Mouse (Mus musculus): ENCODE results near the gene Ano1. TPM values are rescaled to one million over a fixed set of nuclear protein-coding genes. Genes with fewer than 3 reads are reported as not detected.

The Ano1 gene
- polyA plus RNA-seq, 1 experiment from 2014 or later: 13.0 TPM

DNA sequence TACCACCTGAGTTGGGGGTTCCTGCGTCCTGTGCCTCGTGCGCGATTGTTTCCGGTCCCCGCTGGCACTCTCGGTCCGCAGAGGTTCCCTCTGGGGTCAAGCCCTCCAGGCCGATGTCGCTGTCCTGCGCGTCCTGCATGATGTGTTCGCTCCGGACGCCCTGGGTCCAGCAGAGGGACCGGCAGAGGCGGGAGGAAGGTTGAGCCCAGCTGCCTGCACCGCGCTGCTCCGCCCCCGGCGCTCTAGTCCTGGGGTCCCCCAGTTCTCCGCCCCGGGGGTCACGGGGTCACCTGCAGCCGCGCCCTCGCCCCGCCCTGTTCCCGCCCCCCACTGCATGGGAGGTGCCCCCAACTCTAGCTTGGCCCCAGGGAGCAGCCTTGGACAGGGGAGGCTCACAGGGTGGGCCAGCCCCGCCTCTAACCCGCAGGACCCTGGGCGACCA is 13.4 kb downstream of the Ano1 start:
- Histone ChIP-seq H3K9me3 (no peaks in the 10 kb centered on the region), H3K4me1 (peaks cover 12% of the 10 kb centered on the region), H3K27me3 (replicated peaks) (no peaks in the 10 kb centered on the region), H3K27ac (no peak overlapping the region), H3K36me3 (replicated peaks) (no peaks in the 10 kb centered on the region), H3K9ac (peak overlapping the region; percentile 31), H3K4me3 (peak overlapping the region; percentile 41), H3K4me2 (peak overlapping the region; percentile 88)
- WGBS: under 1% methylated on average over 30 of the region's 33 CpGs
- ATAC-seq (replicated peaks): 0 out of 2 replicates have a peak, but pooled peaks have one; percentile 48

DNA sequence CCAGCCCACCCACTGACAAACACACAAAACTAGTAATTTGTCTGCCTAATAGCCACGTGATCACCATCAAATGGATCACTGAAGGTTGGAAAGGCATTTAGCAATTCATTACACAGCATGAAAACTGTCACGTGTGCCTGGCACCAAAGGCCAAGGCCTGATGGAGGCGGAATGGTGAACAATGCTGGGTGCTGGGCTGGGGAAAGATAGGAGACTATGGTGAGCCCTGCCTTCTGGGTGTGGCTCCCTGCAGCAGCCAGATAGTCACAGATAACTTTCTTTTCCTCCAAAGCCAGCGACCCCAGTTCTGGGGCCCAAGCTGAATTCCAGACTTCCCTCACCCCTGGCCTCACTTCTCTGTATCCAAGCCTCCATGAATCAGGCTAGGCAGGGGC is 19.9 kb downstream of the Ano1 start:
- Histone ChIP-seq H3K27me3 (replicated peaks) (no peaks in the 10 kb centered on the region), H3K4me2 (no peak overlapping the region), H3K4me3 (no peak overlapping the region), H3K36me3 (replicated peaks) (no peaks in the 10 kb centered on the region), H3K9me3 (no peaks in the 10 kb centered on the region), H3K9ac (no peak overlapping the region), H3K4me1 (no peaks in the 10 kb centered on the region), H3K27ac (no peak overlapping the region)
- ATAC-seq (replicated peaks): no peak
- 33% methylated on average over 4 of the region's 4 CpGs for WGBS

DNA sequence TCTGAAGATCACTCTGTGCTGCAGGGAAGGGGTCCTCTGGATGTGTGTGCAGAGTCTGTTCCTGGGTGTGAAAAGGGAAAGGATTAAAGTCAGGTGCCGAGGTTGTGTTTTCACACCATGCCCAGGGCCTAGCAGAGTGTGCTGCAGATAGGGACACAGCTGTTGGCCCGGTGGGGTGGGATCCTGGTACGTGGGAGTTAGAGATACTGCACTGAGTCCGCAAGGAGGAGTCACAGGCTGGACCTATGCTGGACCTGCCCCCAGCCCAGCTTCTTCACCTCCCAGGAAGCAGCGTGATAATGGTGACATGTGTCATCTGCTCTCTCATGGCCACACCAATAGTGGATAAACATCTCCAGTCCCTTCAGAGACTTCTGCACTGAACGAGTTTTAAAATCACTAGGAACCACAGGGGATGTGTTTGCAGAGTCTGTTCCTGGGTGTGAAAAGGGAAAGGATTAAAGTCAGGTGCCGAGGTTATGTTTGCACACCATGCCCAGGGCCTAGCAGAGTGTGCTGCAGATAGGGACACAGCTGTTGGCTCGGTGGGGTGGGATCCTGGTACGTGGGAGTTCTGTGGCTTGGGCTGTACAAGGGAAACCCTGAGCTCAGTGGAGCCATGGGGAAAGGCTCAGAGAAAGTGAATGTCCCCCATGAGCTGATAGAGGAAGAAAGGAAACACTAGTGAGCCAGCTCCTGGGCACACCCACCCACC is 20.4 kb downstream of the Ano1 start:
- Histone ChIP-seq H3K4me2 (no peak overlapping the region), H3K27ac (no peak overlapping the region), H3K4me1 (no peaks in the 10 kb centered on the region), H3K9ac (no peak overlapping the region), H3K36me3 (replicated peaks) (no peaks in the 10 kb centered on the region), H3K4me3 (no peak overlapping the region), H3K27me3 (replicated peaks) (no peaks in the 10 kb centered on the region), H3K9me3 (no peaks in the 10 kb centered on the region)
- ATAC-seq (replicated peaks): no peak
- 67% methylated on average over 9 of the region's 9 CpGs for WGBS

DNA sequence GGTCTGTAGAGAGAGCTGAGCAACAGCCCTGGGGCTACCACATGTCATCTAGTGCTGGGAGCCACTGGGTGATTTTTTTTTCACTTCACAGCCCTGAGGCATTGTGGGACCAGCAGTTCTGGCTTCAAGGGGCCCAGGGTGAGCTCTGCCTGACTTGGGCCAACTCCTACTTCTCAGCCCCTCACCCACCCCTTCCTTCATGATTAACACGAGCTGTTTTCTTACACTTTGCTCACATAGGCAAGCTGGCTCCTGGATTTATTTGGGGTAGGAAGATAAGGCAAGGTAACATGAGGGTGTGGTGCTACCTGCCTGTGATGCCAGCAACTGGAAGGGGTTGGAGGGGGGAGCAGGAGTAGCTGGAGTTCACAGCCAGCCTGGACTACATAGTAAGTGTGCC is 27.5 kb downstream of the Ano1 start:
- no peak overlapping the region for H3K4me3 ChIP-seq

DNA sequence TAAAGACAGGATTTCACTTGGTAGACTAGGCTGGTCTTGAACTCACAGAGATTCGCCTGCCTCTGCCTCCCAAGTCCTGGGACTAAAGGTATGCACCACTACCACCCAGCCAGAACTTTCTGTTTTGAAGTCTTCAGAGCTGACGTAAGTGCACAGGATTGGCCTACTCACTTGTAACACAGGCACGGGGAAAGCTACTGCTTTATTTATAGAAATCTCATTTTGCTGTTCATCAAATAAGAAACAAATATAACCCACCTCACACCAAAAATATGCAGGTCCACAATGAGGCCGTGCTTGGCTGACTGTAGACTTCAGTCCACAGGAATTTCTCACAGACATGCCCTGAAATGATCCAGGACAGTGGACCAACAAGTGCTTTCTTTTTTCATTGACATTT is 31.8 kb downstream of the Ano1 start:
- WGBS: 92% methylated on average over 4 of the region's 4 CpGs

More for the DNA sequence above, 27.5 kb downstream of the Ano1 start:
- ATAC-seq (replicated peaks): no peak
- WGBS: 90% methylated on average over 1 of the region's 1 CpGs
- H3K4me1 ChIP-seq: no peaks in the 10 kb centered on the region
- H3K27ac ChIP-seq: no peak overlapping the region
- H3K27me3 ChIP-seq (replicated peaks): no peaks in the 10 kb centered on the region
- H3K4me2 ChIP-seq: no peak overlapping the region
- no peaks in the 10 kb centered on the region for H3K9me3 ChIP-seq
- H3K36me3 ChIP-seq (replicated peaks): no peaks in the 10 kb centered on the region
- no peak overlapping the region for H3K9ac ChIP-seq

DNA sequence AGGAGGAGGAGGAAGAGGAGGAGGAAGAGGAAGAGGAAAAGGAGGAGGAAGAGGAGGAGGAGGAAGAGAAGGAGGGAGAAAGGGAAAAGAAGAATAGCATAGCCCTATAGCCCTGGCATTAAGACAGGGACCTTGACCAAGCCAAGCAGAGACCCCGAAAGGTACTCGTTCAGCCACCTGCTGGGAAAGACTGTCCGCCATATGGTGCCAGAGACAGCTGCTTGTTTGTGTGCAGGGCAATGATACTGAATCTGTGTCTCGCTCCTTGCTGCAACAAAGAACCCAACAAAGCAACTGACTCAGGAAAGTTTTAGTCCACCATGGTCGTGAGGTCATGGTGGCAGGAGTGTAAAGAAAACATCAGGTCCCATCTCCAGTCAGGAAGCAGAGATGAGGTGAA is 34.0 kb downstream of the Ano1 start:
- H3K4me1 ChIP-seq: no peaks in the 10 kb centered on the region
- WGBS: 85% methylated on average over 5 of the region's 5 CpGs
- H3K36me3 ChIP-seq (replicated peaks): no peaks in the 10 kb centered on the region
- H3K9me3 ChIP-seq: no peaks in the 10 kb centered on the region
- H3K4me2 ChIP-seq: no peak overlapping the region
- ATAC-seq (replicated peaks): no peak
- H3K4me3 ChIP-seq: no peak overlapping the region
- H3K27ac ChIP-seq: no peak overlapping the region
- H3K27me3 ChIP-seq (replicated peaks): no peaks in the 10 kb centered on the region
- no peak overlapping the region for H3K9ac ChIP-seq

More for the DNA sequence above, 31.8 kb downstream of the Ano1 start:
- H3K9ac ChIP-seq: no peak overlapping the region
- H3K4me1 ChIP-seq: no peaks in the 10 kb centered on the region
- no peak overlapping the region for H3K4me2 ChIP-seq
- H3K27ac ChIP-seq: no peak overlapping the region
- no peak overlapping the region for H3K4me3 ChIP-seq
- no peaks in the 10 kb centered on the region for H3K27me3 ChIP-seq (replicated peaks)
- ATAC-seq (replicated peaks): no peak
- no peaks in the 10 kb centered on the region for H3K36me3 ChIP-seq (replicated peaks)
- H3K9me3 ChIP-seq: no peaks in the 10 kb centered on the region

DNA sequence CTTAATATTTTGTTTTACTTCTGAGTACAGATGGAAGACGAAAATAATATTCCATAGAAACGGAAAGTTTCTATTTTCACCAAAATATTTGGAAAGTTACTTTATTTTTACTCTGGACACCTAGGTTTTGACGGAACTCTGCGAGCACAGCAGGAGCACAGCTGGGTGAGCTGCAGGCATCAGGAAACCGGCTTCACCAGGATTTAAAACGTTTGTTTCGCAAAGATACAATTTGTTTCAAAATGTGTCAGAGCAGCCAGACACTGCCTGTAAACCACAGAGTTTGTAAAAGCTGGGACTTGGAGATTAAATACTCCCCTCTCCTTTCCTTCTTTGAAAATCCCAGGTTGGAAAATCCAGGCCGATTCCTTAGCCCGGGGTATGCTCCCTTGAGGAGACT is 53.9 kb downstream of the Ano1 start:
- Histone ChIP-seq H3K9ac (no peak overlapping the region), H3K27me3 (replicated peaks) (no peaks in the 10 kb centered on the region), H3K9me3 (no peaks in the 10 kb centered on the region), H3K36me3 (replicated peaks) (no peaks in the 10 kb centered on the region), H3K27ac (no peak overlapping the region), H3K4me2 (no peak overlapping the region), H3K4me3 (no peak overlapping the region), H3K4me1 (no peaks in the 10 kb centered on the region)
- WGBS: 85% methylated on average over 9 of the region's 9 CpGs
- ATAC-seq (replicated peaks): no peak

DNA sequence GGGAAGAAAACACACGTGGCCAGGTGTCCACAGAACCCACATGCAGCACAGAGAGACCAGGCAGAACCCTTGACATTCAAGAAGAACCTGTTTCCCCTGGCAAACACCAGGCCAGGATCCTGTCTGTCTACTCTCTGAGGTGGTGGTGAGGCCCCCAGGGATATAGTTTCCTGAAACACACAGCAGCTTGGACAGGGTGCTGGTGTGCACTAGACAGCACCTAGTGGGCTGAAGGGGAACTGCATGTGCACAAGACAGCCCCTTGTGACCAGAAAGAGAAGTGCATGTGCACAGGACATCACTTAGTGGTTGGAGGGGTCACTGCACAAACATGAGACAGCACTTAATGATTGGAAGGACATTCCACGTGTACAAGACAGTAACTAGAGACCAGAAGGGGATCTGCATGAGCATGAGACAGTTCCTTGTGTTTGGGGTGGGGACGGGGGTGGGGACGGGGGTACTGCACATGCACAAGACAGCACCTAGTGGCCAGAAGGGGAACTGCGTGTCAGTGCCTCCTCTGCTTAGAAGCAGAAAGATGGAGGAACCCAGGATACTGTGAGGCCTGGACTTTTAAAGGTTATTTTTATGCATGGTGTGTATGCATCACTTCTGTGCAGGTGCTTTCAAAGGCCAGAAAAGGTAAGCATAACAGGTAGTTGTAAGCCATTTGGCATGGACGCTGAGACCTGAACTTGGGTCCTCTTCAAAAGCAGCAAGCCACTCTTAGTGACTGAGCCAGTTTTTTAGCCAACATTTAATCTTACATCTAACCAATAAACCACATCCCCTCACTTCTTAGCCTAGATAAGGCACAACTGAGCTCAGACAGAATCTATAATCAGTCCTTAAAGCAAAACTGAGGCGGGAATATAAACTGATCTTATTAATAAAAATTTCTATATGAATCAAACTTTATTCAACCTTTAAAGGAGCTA is 54.7 kb downstream of the Ano1 start:
- no peak for ATAC-seq (replicated peaks)
- H3K9ac ChIP-seq: no peak overlapping the region
- WGBS: 74% methylated on average over 7 of the region's 7 CpGs
- no peaks in the 10 kb centered on the region for H3K36me3 ChIP-seq (replicated peaks)
- no peak overlapping the region for H3K4me2 ChIP-seq
- H3K9me3 ChIP-seq: no peaks in the 10 kb centered on the region
- no peak overlapping the region for H3K27ac ChIP-seq
- no peaks in the 10 kb centered on the region for H3K4me1 ChIP-seq
- H3K4me3 ChIP-seq: no peak overlapping the region
- no peaks in the 10 kb centered on the region for H3K27me3 ChIP-seq (replicated peaks)

DNA sequence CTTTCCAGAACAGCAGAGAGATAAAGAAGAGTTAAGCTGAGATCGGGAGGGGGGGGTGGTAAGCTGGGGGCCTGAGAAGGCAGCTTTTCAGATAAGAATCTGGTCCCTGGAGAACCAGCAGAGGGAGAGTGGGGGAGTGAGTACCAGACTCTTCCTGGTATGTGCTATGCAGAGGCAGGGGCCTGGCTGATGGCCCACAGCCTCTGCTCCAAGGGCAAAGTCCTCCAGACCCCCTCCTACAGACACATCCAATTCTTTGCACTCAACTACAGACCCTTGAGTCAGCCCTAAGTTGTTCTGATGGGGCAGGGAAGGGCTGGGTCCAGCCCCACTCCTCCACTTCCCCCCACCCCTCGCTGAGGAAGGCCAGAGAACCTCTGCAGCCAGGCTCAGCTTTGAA is 61.9 kb downstream of the Ano1 start:
- Histone ChIP-seq H3K36me3 (replicated peaks) (no peaks in the 10 kb centered on the region), H3K27me3 (replicated peaks) (no peaks in the 10 kb centered on the region), H3K4me3 (no peak overlapping the region), H3K9me3 (no peaks in the 10 kb centered on the region), H3K9ac (no peak overlapping the region), H3K4me2 (no peak overlapping the region), H3K4me1 (no peaks in the 10 kb centered on the region), H3K27ac (no peak overlapping the region)
- 70% methylated on average over 2 of the region's 2 CpGs for WGBS
- no peak for ATAC-seq (replicated peaks)

DNA sequence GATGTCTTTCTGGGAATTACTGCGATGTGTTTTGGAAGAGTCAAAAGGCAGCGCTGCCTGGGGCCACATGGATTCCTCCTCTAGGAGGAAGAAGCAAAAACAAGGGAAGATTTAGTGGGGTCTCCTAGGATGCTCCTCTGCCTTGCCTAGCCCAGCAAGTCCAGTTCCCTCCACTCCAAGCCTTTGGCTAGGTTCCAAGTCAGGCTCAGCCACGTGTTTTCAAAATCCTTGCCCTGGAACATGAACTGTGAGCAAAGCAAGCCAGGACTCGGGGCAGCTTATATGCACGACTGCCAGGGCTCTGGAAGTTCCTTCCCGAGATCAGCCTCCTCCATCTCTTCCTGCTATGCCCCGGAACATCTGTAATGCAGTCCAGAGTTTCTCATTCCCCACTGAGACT is 62.6 kb downstream of the Ano1 start:
- Histone ChIP-seq H3K9me3 (no peaks in the 10 kb centered on the region), H3K4me2 (no peak overlapping the region), H3K27me3 (replicated peaks) (no peaks in the 10 kb centered on the region), H3K4me3 (no peak overlapping the region), H3K27ac (no peak overlapping the region), H3K4me1 (peaks cover 3% of the 10 kb centered on the region; the same call in 1 of the 2 replicates), H3K36me3 (replicated peaks) (no peaks in the 10 kb centered on the region), H3K9ac (no peak overlapping the region)
- ATAC-seq (replicated peaks): no peak
- 62% methylated on average over 7 of the region's 7 CpGs for WGBS

DNA sequence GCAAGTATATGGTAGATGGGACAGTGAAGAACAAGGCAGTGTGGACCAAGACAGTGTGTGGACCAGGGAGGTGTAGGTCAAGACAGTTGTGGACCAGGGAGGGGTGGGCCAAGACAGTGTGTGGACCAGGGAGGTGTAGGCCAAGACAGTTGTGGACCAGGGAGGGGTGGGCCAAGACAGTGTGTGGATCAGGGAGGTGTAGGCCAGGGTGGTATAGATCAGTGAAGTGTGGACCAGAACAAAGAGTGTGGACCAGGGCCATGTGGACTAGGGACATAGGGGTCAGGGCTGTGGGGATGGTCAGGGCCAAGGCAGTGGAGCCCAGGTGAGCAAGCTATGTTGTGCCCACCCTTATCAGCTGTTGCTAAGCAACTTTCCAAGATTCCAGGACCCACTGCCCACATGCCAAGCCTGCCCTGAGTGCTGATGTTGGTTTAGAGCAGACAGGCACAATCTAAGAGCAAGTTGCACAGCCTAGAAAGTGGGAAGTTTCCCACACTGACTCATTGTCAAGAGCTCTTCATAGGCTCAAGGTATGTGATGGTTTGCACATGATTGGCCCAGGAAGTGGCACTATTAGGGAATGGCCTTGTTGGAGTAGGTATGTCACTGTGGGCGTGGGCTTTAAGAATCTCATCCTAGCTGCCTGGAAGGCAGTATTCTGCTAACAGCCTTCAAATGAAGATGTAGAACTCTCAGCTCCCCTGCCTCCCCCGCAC is 64.0 kb downstream of the Ano1 start:
- H3K4me2 ChIP-seq: no peak overlapping the region
- H3K4me1 ChIP-seq: peaks cover 3% of the 10 kb centered on the region; the same call in 1 of the 2 replicates
- WGBS: 97% methylated on average over 2 of the region's 2 CpGs
- H3K27ac ChIP-seq: no peak overlapping the region
- H3K27me3 ChIP-seq (replicated peaks): no peaks in the 10 kb centered on the region
- no peaks in the 10 kb centered on the region for H3K36me3 ChIP-seq (replicated peaks)
- no peak overlapping the region for H3K9ac ChIP-seq
- ATAC-seq (replicated peaks): no peak
- H3K4me3 ChIP-seq: no peak overlapping the region
- H3K9me3 ChIP-seq: no peaks in the 10 kb centered on the region

DNA sequence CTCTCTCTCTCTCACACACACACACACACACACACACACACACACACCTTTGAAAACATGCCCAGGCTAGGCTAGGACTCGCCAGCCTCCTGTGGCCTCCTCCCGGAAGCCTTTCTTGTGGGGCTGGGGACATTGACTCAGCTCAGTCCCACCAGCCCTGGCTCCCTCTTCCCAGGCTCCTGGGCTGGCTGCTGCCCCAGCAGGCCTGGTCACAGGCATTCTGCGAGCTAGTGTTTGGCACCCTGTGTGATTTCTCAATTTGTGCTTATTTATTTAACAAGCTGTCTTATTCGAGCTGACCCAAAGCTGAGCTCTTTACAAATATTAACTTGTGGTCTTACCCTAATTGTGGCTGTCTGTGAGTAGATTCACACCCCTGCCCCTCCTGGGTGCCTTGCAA is 66.8 kb downstream of the Ano1 start:
- no peak for ATAC-seq (replicated peaks)
- H3K27ac ChIP-seq: no peak overlapping the region
- H3K9ac ChIP-seq: no peak overlapping the region
- no peaks in the 10 kb centered on the region for H3K27me3 ChIP-seq (replicated peaks)
- H3K4me3 ChIP-seq: no peak overlapping the region
- no peak overlapping the region for H3K4me2 ChIP-seq
- no peaks in the 10 kb centered on the region for H3K9me3 ChIP-seq
- WGBS: 55% methylated on average over 4 of the region's 4 CpGs
- peaks cover 3% of the 10 kb centered on the region; the same call in 1 of the 2 replicates for H3K4me1 ChIP-seq
- no peaks in the 10 kb centered on the region for H3K36me3 ChIP-seq (replicated peaks)

Data from midbrain, embryonic 15.5 days (tissue).